Comparison of ENCODE assay signal across 13 mouse cellular contexts in the genomic region with DNA sequence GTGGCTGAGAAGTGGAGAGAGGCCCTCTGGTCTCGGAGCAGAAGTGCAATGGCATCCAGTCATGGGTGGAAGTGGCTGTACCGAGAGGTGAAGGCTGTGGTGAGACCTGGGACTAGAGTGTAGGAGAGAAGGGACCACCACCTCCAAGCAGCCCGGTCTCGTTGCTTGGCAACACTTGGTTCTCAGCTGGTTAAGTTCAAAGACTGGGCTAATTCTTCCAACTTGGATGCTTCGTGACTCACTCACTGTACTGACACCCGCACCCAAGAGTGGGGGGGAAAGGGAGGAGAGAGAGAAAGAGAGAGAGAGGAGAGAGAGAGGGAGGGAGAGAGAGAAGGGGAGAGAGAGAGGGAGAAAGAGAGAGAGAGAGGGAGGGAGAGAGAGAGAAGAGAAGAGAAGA.
"Had no signal": no experiment of that assay in that cellular context is flagged by ENCODE, and none has a peak within 500 bp of the region (broad histone marks: within the 10 kb centered on the region; RNA-seq: fewer than 3 reads in every experiment).

No protein-coding gene starts in this region.

- ATAC-seq: midbrain, embryonic 16.5 days had no signal

- DNase-seq: lung, adult 18-20 months; lung, embryonic 14.5 days; lung, postnatal 10 days; lung, postnatal 4 days; midbrain, embryonic 14.5 days; retina, postnatal 1 day; right cerebral cortex, postnatal 14 days; right cerebral cortex, postnatal 4 days; spleen, adult 18-20 months; thymus, adult 18-20 months; thymus, postnatal 14 days; thymus, postnatal 36 days had no signal
